Mouse (Mus musculus): ENCODE data around the gene Hist1h2ao. TPM values are rescaled to one million over a fixed set of nuclear protein-coding genes. Genes with fewer than 3 reads are reported as not detected.

Gene Hist1h2ao
- not detected for polyA plus RNA-seq (2015; fragmentation: Illumina TruSeq; extraction: RNeasy Lipid Tissue Mini Kit (QIAGEN cat#74804); ENCODE audit: insufficient read depth, low read depth, low replicate concordance)

GRCm38 (mm10) chr13:21810073-21810472 lies at the start of gene Hist1h2ao, which contains the start of gene Hist1h2bq:
TSS of gene Hist1h2ao (plus strand) at chr13:21810465.
TSS of gene Hist1h2bq (minus strand) at chr13:21810197.

GRCm38 (mm10) chr13:21779767-21780731 lies 30.2 kb upstream of the Hist1h2ao start, which contains the start of gene Hist1h1b:
TSS of gene Hist1h1b (minus strand) at chr13:21780625.

GRCm38 (mm10) chr13:21783255-21783617 lies 27.0 kb upstream of the Hist1h2ao start, which contains the start of gene Hist1h3i:
TSS of gene Hist1h3i (minus strand) at chr13:21783370.

GRCm38 (mm10) chr13:21786899-21787629 lies 23.2 kb upstream of the Hist1h2ao start, which contains the start of the genes Hist1h2an and Hist1h2bp:
TSS of gene Hist1h2an (minus strand) at chr13:21787218.
TSS of gene Hist1h2bp (plus strand) at chr13:21787461.

GRCm38 (mm10) chr13:21811539-21811938 lies 1.3 kb downstream of the Hist1h2ao start, which contains the start of gene Hist1h4m:
TSS of gene Hist1h4m (plus strand) at chr13:21811746.

GRCm38 (mm10) chr13:21831418-21832394 lies 21.4 kb downstream of the Hist1h2ao start, which contains the start of gene Hist1h4n:
TSS of gene Hist1h4n (minus strand) at chr13:21832196.

GRCm38 (mm10) chr13:21833461-21833860 lies 23.2 kb downstream of the Hist1h2ao start, which contains the start of the genes Hist1h2ap and Hist1h2br:
TSS of gene Hist1h2ap (minus strand) at chr13:21833507.
TSS of gene Hist1h2br (plus strand) at chr13:21833743.

Other genes with a start within 250 kb of the Hist1h2ao start
- gene Olfr1364, start 228.7 kb upstream of the Hist1h2ao start, polyA plus RNA-seq (2015; fragmentation: Illumina TruSeq; extraction: RNeasy Lipid Tissue Mini Kit (QIAGEN cat#74804); ENCODE audit: insufficient read depth, low read depth, low replicate concordance) = not detected
- gene Olfr1362, start 196.4 kb upstream of the Hist1h2ao start, polyA plus RNA-seq (2015; fragmentation: Illumina TruSeq; extraction: RNeasy Lipid Tissue Mini Kit (QIAGEN cat#74804); ENCODE audit: insufficient read depth, low read depth, low replicate concordance) = not detected
- not detected for gene Olfr11, start 167.9 kb upstream of the Hist1h2ao start, polyA plus RNA-seq (2015; fragmentation: Illumina TruSeq; extraction: RNeasy Lipid Tissue Mini Kit (QIAGEN cat#74804); ENCODE audit: insufficient read depth, low read depth, low replicate concordance)
- gene Olfr1361, start 147.1 kb upstream of the Hist1h2ao start, polyA plus RNA-seq (2015; fragmentation: Illumina TruSeq; extraction: RNeasy Lipid Tissue Mini Kit (QIAGEN cat#74804); ENCODE audit: insufficient read depth, low read depth, low replicate concordance) = not detected
- not detected for gene Olfr1360, start 133.1 kb upstream of the Hist1h2ao start, polyA plus RNA-seq (2015; fragmentation: Illumina TruSeq; extraction: RNeasy Lipid Tissue Mini Kit (QIAGEN cat#74804); ENCODE audit: insufficient read depth, low read depth, low replicate concordance)
- gene Olfr1359, start 112.4 kb upstream of the Hist1h2ao start, polyA plus RNA-seq (2015; fragmentation: Illumina TruSeq; extraction: RNeasy Lipid Tissue Mini Kit (QIAGEN cat#74804); ENCODE audit: insufficient read depth, low read depth, low replicate concordance) = not detected
- not detected for gene Hist1h2bl, start 94.3 kb upstream of the Hist1h2ao start, polyA plus RNA-seq (2015; fragmentation: Illumina TruSeq; extraction: RNeasy Lipid Tissue Mini Kit (QIAGEN cat#74804); ENCODE audit: insufficient read depth, low read depth, low replicate concordance)
- gene Hist1h2ai, start 94.0 kb upstream of the Hist1h2ao start, polyA plus RNA-seq (2015; fragmentation: Illumina TruSeq; extraction: RNeasy Lipid Tissue Mini Kit (QIAGEN cat#74804); ENCODE audit: insufficient read depth, low read depth, low replicate concordance) = not detected
- not detected for gene Hist1h3h, start 92.8 kb upstream of the Hist1h2ao start, polyA plus RNA-seq (2015; fragmentation: Illumina TruSeq; extraction: RNeasy Lipid Tissue Mini Kit (QIAGEN cat#74804); ENCODE audit: insufficient read depth, low read depth, low replicate concordance)
- gene Hist1h2bm, start 88.4 kb upstream of the Hist1h2ao start, polyA plus RNA-seq (2015; fragmentation: Illumina TruSeq; extraction: RNeasy Lipid Tissue Mini Kit (QIAGEN cat#74804); ENCODE audit: insufficient read depth, low read depth, low replicate concordance) = not detected
- not detected for gene Hist1h4j, start 75.4 kb upstream of the Hist1h2ao start, polyA plus RNA-seq (2015; fragmentation: Illumina TruSeq; extraction: RNeasy Lipid Tissue Mini Kit (QIAGEN cat#74804); ENCODE audit: insufficient read depth, low read depth, low replicate concordance)
- not detected for gene Hist1h4k, start 60.0 kb upstream of the Hist1h2ao start, polyA plus RNA-seq (2015; fragmentation: Illumina TruSeq; extraction: RNeasy Lipid Tissue Mini Kit (QIAGEN cat#74804); ENCODE audit: insufficient read depth, low read depth, low replicate concordance)
- not detected for gene Hist1h2ak, start 56.6 kb upstream of the Hist1h2ao start, polyA plus RNA-seq (2015; fragmentation: Illumina TruSeq; extraction: RNeasy Lipid Tissue Mini Kit (QIAGEN cat#74804); ENCODE audit: insufficient read depth, low read depth, low replicate concordance)
- gene Hist1h2bn, start 56.3 kb upstream of the Hist1h2ao start, polyA plus RNA-seq (2015; fragmentation: Illumina TruSeq; extraction: RNeasy Lipid Tissue Mini Kit (QIAGEN cat#74804); ENCODE audit: insufficient read depth, low read depth, low replicate concordance) = not detected
- gene Hist1h1b, start 29.8 kb upstream of the Hist1h2ao start, polyA plus RNA-seq (2015; fragmentation: Illumina TruSeq; extraction: RNeasy Lipid Tissue Mini Kit (QIAGEN cat#74804); ENCODE audit: insufficient read depth, low read depth, low replicate concordance) = not detected
- not detected for gene Hist1h3i, start 27.1 kb upstream of the Hist1h2ao start, polyA plus RNA-seq (2015; fragmentation: Illumina TruSeq; extraction: RNeasy Lipid Tissue Mini Kit (QIAGEN cat#74804); ENCODE audit: insufficient read depth, low read depth, low replicate concordance)
- not detected for gene Hist1h2an, start 23.2 kb upstream of the Hist1h2ao start, polyA plus RNA-seq (2015; fragmentation: Illumina TruSeq; extraction: RNeasy Lipid Tissue Mini Kit (QIAGEN cat#74804); ENCODE audit: insufficient read depth, low read depth, low replicate concordance)
- gene Hist1h2bp, start 23.0 kb upstream of the Hist1h2ao start, polyA plus RNA-seq (2015; fragmentation: Illumina TruSeq; extraction: RNeasy Lipid Tissue Mini Kit (QIAGEN cat#74804); ENCODE audit: insufficient read depth, low read depth, low replicate concordance) = not detected
- not detected for gene Hist1h2bq, start 268 bp upstream of the Hist1h2ao start, polyA plus RNA-seq (2015; fragmentation: Illumina TruSeq; extraction: RNeasy Lipid Tissue Mini Kit (QIAGEN cat#74804); ENCODE audit: insufficient read depth, low read depth, low replicate concordance)
- gene Hist1h4m, start 1.3 kb downstream of the Hist1h2ao start, polyA plus RNA-seq (2015; fragmentation: Illumina TruSeq; extraction: RNeasy Lipid Tissue Mini Kit (QIAGEN cat#74804); ENCODE audit: insufficient read depth, low read depth, low replicate concordance) = not detected
- gene Hist1h4n, start 21.7 kb downstream of the Hist1h2ao start, polyA plus RNA-seq (2015; fragmentation: Illumina TruSeq; extraction: RNeasy Lipid Tissue Mini Kit (QIAGEN cat#74804); ENCODE audit: insufficient read depth, low read depth, low replicate concordance) = not detected
- gene Hist1h2ap, start 23.0 kb downstream of the Hist1h2ao start, polyA plus RNA-seq (2015; fragmentation: Illumina TruSeq; extraction: RNeasy Lipid Tissue Mini Kit (QIAGEN cat#74804); ENCODE audit: insufficient read depth, low read depth, low replicate concordance) = not detected
- gene Hist1h2br, start 23.3 kb downstream of the Hist1h2ao start, polyA plus RNA-seq (2015; fragmentation: Illumina TruSeq; extraction: RNeasy Lipid Tissue Mini Kit (QIAGEN cat#74804); ENCODE audit: insufficient read depth, low read depth, low replicate concordance) = 0.76 TPM
- 1.2 TPM for gene Zfp184, start 134.6 kb downstream of the Hist1h2ao start, polyA plus RNA-seq (2015; fragmentation: Illumina TruSeq; extraction: RNeasy Lipid Tissue Mini Kit (QIAGEN cat#74804); ENCODE audit: insufficient read depth, low read depth, low replicate concordance)
- gene Pom121l2, start 170.7 kb downstream of the Hist1h2ao start, polyA plus RNA-seq (2015; fragmentation: Illumina TruSeq; extraction: RNeasy Lipid Tissue Mini Kit (QIAGEN cat#74804); ENCODE audit: insufficient read depth, low read depth, low replicate concordance) = not detected
- 1.7 TPM for gene Prss16, start 199.3 kb downstream of the Hist1h2ao start, polyA plus RNA-seq (2015; fragmentation: Illumina TruSeq; extraction: RNeasy Lipid Tissue Mini Kit (QIAGEN cat#74804); ENCODE audit: insufficient read depth, low read depth, low replicate concordance)
- gene Hist1h2ah, start 225.1 kb downstream of the Hist1h2ao start, polyA plus RNA-seq (2015; fragmentation: Illumina TruSeq; extraction: RNeasy Lipid Tissue Mini Kit (QIAGEN cat#74804); ENCODE audit: insufficient read depth, low read depth, low replicate concordance) = not detected
- gene Hist1h2bk, start 225.4 kb downstream of the Hist1h2ao start, polyA plus RNA-seq (2015; fragmentation: Illumina TruSeq; extraction: RNeasy Lipid Tissue Mini Kit (QIAGEN cat#74804); ENCODE audit: insufficient read depth, low read depth, low replicate concordance) = not detected
- gene Hist1h4i, start 230.9 kb downstream of the Hist1h2ao start, polyA plus RNA-seq (2015; fragmentation: Illumina TruSeq; extraction: RNeasy Lipid Tissue Mini Kit (QIAGEN cat#74804); ENCODE audit: insufficient read depth, low read depth, low replicate concordance) = 2.7 TPM
- not detected for gene Hist1h2ag, start 232.5 kb downstream of the Hist1h2ao start, polyA plus RNA-seq (2015; fragmentation: Illumina TruSeq; extraction: RNeasy Lipid Tissue Mini Kit (QIAGEN cat#74804); ENCODE audit: insufficient read depth, low read depth, low replicate concordance)
- gene Hist1h2bj, start 232.7 kb downstream of the Hist1h2ao start, polyA plus RNA-seq (2015; fragmentation: Illumina TruSeq; extraction: RNeasy Lipid Tissue Mini Kit (QIAGEN cat#74804); ENCODE audit: insufficient read depth, low read depth, low replicate concordance) = not detected

Data from pancreas, adult 10 weeks (tissue).